Mouse (Mus musculus) adipocyte (in vitro differentiated cells): ENCODE measurements at regions not wholly inside any gene's neighbourhood (a gene's known extent, or its start where the extent isn't known, plus 50 kb on each side); places are given as distances from the start of the nearest gene placed in this dataset.

Experiments
- DNase-seq: peaks from one replicate; pipeline ENCODE4 v3.0.0-alpha.2; 2016; ENCODE audit warnings: low spot score

DNA sequence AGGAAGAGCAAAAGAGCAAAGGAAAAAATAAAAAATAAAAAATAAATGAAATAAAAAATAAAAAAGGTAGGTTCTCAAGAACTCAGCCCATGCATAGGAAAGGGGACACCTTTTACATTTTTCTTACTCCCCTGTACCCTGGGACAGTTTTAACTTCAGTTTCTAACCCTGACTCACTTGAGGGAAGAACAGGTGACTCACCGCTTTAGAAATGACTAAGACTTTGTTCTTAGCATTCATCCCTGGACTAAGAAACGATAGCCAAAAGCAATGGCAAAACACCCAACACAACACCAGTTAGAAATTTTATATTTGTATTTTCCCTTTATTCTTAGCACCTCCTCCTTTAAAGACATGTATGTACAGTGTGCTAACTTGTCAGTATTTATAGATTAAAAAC lies 161.5 kb upstream of the Samsn1 start:
- DNase-seq = no peak

DNA sequence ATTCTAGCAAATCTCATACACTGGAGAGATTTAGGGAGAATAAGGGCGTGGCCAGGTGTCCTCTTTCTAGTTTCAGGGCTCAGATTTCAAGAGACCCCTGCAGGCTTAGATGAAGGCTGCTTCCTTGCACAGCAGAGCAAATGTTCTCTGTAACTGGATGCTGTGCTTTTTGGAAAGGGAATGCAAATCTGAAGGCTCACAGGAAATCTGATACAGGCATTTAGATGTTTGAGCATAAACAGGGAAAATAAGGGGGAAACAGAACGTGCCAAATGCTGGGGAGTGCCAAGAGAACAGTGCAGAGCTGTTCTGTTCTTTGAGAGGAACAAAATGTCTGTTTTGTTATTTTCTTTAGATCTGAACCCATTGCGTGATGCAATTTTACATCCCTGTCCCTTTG lies 161.0 kb upstream of the Samsn1 start:
- peak; percentile 38 for DNase-seq

DNA sequence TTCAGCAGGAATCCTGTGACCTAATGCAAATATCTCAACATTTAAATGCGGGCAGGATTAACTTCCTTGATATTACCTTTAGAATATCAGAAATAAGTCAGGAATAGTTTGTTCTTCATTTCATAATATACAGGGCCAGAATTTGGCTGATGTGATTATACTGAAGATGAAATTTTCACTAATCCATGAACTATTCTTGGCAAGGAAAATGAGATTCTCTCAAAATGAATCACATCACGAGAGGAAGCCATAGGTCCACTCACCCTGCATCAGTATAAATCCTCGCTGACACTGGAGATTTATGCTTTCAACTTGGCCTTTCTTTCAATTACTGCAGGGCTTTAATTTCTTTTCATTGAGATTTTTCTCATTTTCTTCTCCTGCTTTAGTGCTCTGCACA lies 159.5 kb upstream of the Samsn1 start:
- no peak for DNase-seq

DNA sequence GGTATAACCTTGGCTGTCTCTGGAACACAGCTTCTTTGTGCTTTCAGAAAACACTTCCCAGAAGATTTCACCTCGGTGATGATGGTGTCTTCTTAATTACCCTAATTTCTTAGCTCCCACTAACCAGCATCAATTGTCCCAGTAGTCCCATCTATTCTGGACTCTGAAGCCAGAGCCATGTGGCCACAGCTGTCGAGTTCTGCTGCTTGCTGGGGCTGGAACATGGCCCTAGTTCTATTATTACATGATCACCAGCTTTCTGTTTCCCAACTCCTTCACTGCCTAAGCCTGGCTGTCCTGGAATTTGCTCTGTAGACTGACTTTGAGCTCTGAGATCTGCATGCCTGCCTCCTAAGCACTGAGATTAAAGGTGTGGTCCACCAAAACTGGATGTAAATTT lies 145.6 kb upstream of the Samsn1 start:
- no peak for DNase-seq

DNA sequence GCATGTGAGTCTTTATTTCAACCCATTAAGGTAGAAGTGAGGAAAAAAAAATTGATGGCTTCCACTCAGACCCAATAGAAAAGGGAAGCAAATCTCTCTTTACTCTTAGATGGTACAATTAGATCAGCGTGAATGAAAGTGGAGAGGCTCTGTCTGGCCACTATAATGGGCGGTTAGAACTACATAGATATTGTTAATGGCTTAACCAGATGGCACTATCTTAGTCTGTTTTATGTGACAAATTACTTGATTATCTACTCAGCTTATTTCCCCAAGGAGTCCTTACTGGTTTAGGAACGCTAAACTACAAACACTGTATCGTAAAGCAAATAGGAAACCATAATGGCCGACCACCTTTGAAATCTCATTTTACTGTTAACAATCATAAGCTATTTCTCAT lies 138.8 kb upstream of the Samsn1 start:
- no peak for DNase-seq

DNA sequence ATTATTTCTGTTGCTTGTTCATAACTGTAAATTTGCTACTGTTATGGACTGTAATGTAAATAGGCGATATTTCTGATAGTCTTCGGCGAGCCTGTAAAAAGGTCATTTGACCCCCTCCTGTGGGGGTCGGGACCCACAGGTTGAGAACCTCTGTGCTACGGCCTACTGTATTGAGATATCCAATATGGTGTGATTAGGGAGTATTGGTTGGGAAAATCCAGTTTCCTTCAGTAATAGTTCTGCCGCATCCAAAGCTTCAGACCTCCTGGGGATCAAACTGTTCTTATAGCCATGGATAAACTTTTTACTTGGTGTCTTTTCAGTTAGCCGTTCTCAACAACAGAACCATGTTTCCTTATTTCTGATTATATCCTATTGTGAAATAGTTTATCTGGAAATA lies 136.5 kb upstream of the Samsn1 start:
- DNase-seq = no peak

DNA sequence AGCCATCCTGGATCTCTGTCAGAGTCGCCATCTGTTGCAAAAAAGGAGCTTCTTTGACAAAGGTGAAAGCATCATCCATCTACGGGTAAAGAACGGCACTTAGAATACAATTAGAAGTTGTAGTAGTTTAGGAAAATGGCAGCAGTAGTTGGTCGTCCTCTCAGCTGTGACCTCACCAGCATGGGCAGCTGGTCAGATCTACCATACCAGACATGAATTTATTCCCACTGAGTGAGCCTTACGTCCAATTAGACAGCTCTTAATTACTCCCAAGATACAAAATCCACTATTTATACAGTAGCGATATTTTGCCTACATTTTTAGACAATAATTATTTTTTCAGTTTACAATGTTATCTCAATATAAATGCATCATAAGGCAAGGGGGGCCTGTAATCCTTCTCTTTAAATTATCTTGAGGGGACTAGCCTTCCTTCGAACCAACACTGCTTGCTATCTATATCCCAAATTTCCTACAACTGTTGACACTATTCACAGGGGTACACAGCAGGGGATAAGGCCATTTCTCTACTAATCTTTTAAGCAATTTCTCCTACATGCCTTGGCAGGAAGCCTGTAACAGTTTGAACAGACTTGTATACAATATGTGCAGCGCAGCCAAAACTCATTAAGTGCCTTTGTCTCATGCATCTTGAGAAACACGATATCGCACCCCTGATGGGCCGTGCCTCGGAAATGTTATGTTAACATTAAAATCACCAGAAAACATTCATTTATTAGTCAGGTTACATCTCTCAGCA lies 131.9 kb upstream of the Samsn1 start:
- no peak for DNase-seq

DNA sequence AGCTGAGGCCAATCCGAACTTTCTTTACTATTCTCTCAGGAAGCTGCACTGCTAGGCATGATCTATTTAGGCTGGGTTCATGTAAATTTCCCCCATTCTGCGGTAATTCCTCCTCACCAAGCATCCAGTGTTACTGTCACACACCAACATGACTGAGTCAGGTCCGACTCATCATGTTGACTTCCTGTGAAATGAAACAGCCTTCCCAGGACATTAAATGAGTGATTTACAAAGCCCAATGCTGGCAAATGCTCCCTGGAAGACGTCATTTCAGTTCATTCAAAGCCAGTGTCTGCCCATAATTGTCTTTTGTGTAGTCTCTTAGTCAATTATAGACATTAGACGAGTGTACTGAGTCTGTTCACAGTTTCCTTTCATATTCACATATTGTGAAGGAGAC lies 127.5 kb upstream of the Samsn1 start:
- DNase-seq = no peak

DNA sequence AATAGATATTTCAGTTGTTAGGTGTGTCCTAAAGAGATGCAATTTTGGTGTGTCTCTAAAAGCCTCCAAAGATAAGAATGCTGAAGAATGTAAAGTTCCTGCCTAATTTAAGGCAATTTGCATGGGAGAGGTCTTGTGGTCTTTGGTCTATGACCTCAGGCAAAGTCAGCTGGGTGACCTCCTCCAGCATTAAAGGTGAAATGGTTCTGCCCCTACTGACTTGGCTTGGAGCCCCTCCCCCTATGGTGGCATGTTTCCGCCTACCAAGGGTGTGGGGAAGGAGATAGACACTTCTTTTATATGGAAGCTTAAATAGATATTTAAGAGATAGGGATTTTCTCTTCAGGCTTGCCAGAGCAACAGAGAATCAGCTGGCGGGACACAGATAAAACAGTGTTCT lies 111.8 kb upstream of the Samsn1 start:
- DNase-seq = no peak

DNA sequence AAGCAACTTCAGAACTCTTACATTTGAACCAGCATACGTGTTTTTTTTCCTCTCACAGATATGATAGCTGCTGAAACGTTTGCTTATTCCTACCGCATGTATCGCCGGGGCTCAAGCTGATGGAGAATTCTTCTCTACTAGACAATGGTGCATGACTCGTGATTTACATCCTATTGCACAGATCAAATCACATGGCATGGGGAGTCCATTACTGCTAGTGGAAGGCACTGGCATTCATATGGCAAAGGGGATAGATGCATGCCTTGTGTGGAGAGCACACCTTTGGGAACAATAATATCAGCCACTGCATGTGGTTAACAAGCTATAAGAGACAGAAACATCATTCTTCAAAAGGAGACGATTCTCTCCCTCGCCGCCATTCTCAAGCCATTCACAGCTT lies 108.4 kb upstream of the Samsn1 start:
- DNase-seq = no peak

DNA sequence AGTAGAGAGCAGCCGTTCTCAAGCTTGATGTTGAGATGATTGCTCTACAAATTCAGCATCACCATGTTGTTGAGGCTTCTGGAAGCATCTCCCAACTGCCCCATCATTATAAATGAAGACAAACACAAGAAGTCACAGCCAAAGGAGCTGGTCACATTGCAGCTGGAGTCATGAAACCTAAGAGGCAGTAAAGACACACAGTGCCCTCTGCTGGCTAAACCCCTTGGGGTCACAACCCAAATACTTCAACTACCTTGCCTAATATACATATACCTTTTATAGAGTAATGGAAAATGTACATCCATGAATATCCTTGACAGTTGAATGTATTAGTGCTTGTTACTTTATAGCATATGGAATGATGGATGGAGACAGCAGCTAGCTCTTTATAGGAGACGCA lies 107.9 kb upstream of the Samsn1 start:
- DNase-seq = peak; percentile 29

DNA sequence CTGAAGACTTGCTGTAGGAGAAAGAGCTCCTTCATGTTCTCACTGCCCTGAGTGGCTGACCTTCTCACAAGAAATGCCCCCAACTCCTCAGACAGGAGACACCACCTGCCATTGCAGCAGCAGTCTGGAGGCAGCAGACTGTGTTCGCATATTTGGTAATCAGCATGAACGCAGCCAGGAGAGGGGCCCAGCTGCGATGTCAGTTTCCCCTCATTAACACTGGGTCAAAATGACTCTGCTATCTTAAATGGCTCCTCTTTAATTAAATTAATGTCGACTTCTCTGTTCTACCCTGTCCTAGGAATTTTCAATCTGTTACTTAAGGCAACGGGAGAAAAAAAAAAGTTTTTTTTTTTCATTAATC lies 100.9 kb upstream of the Samsn1 start:
- no peak for DNase-seq

DNA sequence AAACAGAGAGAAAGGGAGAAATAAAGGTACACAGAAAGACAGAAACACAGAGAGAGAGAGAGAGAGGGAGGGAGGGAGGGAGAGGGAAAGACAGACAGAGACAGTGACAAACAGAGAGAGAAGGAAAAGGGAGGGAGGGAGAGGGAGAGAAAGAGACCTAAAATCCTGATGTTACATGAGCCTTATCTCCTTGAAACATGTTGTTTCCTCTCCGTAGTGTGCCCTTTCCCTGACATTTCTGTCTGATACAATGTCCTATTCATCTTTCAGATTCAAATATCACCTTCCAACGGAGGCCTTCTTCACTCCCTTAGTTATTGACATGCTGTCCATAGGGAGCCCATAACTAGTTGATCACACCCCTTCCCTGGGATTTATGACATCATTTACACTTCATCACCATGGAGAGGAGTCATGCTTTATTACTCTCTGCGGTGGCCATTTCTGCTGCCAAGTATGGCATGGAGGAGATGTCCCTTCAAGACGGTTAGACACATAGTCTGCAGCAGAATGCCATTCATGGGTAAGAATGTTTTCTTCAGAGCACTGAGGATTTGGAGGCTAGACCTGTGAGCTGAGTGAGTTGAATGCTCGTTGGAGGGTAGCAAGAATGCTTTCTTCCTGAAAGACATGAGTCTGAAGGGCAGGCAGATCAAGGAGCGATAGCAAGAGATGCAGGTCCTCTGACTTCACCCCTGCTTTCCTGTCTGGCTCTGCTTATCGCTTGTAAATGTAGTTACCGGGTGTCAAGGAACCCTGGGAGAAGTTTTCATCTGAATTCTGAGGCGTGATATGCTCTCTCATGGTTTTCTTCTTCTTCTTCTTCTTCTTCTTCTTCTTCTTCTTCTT lies 100.3 kb upstream of the Samsn1 start:
- DNase-seq = no peak

DNA sequence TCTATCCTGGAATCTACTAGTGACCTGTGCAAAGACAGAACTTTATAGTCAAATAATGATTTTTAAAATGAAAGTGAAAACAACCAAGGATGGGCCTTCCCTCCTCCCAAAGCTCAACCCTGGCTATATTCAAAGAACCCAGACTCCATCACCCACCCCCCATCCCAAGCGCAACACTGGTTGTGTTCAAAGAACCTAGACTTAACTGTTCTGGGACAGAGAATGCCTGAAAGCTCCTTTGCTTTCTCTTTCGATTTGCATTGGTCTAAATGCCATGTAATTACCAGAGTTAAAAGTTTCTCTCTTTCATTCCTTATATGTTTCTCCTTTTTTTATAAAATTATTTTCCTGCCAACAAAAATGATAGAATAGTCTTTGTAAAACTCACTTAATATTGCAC lies 98.6 kb upstream of the Samsn1 start:
- DNase-seq = no peak

DNA sequence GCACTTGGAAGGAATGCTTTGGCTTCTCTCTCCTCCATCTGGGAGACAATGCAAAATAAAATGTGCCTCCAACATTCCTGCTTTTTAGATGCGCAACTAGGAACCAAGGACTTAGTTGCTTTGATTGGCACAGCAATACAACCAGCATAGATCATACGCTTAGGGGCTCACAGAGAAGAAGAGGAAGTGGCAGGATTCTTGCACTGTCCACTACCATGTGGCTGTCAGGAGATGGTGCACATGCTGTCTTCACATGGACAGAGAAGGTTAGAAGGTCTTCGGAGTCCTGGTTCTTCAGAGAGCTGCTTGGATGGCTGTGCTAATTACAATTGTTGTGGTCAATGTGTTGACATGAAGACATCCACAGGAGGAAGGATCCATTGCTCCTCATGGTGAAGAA lies 88.3 kb upstream of the Samsn1 start:
- DNase-seq = no peak

DNA sequence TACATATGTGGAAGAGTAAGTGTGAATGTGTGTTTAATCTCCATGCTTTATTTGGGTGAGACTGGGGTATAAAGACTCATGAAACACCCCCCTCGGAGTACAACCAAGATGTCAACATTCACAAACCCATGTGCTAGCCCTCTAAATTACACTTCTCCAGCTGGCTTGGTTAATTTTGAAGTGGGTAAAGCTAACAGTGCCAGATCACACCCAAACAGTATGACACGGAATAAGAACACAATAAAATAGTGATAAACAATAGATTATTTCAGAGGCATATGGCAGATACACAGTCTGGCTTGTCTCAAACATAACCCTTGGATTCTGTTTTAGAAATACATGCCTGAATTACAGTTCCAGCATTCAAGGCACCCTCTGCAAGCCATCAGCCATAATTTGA lies 86.4 kb upstream of the Samsn1 start:
- DNase-seq = no peak

DNA sequence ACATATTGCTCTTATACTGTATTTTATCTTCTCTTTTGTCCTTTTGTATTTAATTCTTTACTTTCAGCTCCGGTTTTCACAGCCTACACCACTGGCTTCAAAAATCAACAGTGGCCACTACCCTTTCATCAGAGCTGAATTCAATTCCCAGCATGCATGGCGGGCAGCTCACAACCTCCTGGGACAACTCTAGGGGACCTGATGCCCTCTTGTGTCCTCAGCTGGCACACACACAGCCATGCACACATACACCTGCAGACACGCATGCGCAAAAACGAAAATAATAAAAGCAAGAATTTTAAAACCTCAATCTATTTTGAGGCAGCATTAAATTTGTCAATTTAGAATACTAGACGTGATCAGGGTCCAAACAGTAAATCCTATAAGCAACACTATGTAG lies 82.6 kb upstream of the Samsn1 start:
- no peak for DNase-seq

DNA sequence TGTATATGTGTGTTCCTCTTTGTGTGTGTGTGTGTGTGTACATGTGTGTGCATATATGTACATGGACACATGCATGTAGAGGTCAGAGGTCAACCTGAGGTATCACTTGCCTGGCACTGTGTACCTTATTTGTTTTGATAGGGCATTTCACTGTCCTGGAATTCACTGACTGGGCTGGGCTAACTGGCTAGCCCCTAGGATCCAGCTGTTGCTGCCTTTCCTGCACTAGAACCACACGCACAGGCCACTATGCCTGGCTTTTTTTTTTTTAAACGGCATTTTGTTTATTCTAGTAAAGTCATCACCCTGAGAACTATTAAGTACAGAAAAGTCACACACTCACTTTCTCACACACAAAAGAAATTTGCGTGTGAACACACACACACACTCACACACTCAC lies 79.7 kb upstream of the Samsn1 start:
- DNase-seq = no peak

DNA sequence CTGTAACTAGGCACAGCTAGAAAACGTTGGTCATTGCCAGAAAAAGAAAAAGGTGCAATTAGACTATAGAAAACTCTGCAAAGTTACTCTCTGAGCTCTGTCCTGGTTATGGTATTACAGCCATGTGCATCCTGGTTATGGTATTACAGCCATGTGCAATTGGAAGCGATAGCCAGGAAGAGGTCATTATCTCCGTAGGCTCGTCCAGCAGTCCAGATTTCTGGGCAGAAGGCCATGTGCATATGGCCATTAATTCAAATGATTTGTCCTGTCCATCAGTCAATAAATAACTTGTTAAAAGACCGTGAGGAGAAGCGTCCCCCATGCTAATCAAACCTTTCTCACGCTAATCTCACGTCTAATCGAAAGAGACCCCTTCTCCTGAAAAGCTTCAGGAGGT lies 75.7 kb upstream of the Samsn1 start:
- no peak for DNase-seq

DNA sequence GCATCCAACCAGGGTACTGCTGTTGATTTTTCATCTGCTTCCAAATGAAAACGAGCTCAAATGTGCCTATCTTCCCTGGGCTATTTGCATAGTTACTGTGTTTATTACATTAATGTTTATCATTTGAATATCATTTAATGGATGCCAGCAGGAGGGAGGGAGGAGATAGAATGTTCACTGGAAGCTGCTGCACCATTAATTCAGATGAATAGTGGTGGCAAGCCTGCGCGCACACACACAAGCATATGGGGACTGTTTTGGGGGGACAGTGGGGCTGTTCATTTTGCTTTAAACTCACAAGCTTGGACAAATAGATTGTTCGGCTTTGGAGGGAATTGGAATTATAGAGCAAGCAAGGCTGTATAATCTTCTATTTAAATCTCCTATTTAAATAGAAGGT lies 74.3 kb upstream of the Samsn1 start:
- no peak for DNase-seq

DNA sequence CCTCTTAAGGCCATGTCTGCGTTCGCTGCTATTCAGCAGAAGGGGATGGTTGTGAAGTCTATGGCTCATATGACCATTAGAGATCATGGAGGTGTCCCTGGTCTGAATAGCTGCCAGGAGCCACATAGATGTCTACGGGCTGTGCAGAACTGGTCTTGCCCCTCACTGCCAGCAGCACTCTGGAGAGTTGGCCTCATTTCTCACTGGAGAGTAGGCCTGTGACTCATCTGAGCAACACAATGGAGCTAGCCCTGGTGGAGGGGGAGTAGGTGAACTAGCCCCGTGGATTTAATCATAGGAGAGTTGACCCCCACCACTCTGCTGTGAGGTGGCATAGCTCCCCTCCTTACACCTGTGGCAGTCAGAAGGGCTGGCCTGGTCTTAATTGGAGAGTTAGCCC lies 63.3 kb upstream of the Samsn1 start:
- no peak for DNase-seq

DNA sequence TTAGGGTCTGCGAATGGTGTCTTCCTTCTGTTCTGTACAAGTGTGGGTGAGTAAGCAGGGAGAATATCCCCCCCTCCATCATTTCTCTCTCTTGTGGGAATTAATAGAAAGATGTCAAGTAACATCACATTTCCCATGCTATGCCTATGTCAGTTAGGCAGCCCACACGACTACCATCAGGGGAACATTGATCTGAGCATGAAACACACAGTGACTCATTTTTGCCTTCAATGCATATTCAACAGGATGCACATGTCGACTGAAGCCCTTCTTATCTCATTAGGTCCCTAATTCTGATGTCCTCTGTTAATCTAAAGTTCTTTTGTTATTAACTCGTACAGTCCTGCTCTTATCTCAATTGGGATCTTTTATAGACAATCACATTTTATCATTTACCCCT lies 60.4 kb upstream of the Samsn1 start:
- no peak for DNase-seq

DNA sequence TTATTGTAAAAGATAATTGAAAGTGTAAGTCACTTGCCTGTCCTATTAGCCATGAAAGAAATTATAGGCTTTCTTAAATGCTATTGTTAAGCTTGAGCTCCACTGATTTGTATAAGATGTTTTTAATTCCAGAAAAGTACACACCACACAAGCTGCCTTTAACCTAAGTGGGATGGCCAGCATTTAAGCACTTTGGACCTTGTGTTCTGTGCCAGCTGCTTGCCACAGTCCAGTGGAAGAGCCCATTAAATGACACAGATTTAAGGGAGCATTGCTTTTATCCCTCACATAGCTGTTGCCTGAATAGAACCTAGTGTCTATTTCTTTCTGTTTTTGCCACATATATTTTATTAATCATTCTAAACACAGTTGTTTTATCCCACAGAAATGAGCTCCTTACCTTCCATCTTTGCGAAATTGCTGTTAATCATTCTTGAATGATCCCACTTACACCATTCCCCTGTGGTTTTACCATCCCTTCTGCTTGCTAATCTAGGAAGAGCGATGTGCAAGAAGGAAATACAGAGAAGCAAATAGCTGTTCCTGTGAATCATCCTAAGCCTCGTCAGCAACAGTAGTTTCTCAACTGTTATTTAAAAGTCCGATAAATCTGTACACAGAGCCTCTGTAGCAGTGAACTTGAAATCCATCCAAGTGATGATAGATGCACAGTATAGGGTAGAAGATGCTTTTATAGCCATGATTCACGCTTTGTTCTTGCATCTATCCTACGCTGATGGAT lies 57.9 kb upstream of the Samsn1 start:
- no peak for DNase-seq
